Mouse (Mus musculus) gastrocnemius, postnatal 36 days (tissue): ENCODE measurements around the gene Cltb. TPM values are rescaled to one million over a fixed set of nuclear protein-coding genes. Genes with fewer than 3 reads are reported as not detected.

Source experiments
- DNase-seq, 2 experiments: peaks; one replicate each; pipeline ENCODE4 v3.0.0; 2022
- intact Hi-C: fragments of 180-260 bp; cut with DNase I; formaldehyde crosslinking; loops from one replicate; pipeline ENCODE4 v1.15.1; 2025
- microRNA-seq, 2 experiments: library from miRNA; unstranded; fragments of <30 nt; microRNA quantifications; one replicate each; pipeline ENCODE4 v1.2.0; 2021
- total RNA-seq, 2 experiments: library from RNA; stranded (reverse); gene quantifications; 2 replicates each; pipeline ENCODE4 v1.2.3; 2021

Cltb gene
- total RNA-seq, 2 experiments from 2014 or later: 132 to 139 TPM

- peak; percentile 21 to 37 for DNase-seq
These were observed 45.4 kb downstream of the Cltb start for GRCm38 (mm10) chr13:54565594-54566345.

DNA sequence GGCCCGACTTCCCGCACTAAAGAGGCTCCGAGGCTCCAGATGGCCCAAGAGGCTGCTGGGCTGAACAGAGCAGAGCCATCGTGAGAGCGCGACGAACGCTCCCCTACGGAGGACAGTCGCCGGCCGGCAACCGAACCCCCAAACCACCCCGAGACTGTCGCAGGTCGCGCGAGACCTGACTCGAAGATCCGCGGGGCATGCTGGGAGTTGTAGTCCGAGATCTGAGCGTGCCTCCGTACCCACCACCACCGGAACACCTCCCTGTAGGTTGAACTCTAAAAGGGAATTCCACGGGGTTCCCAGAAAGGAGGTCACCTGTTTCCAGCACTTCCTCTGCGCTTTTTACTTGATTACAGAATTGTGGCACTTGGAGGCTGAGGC is 46.0 kb downstream of the Cltb start, which contains the start of gene 4833439L19Rik:
4833439L19Rik (minus strand) TSS at position 235 of the 381 bp plus-strand sequence.
- intact Hi-C loops: loop anchor here (10.0 kb wide), 1 partner anchor 100 kb away; the partner anchor contains the start of gene Thoc3

More at GRCm38 (mm10) chr13:54565594-54566345, 45.4 kb downstream of the Cltb start:
- intact Hi-C loops: loop anchor here (10.0 kb wide), 1 partner anchor 101 kb away; the partner anchor contains the start of gene Thoc3

DNA sequence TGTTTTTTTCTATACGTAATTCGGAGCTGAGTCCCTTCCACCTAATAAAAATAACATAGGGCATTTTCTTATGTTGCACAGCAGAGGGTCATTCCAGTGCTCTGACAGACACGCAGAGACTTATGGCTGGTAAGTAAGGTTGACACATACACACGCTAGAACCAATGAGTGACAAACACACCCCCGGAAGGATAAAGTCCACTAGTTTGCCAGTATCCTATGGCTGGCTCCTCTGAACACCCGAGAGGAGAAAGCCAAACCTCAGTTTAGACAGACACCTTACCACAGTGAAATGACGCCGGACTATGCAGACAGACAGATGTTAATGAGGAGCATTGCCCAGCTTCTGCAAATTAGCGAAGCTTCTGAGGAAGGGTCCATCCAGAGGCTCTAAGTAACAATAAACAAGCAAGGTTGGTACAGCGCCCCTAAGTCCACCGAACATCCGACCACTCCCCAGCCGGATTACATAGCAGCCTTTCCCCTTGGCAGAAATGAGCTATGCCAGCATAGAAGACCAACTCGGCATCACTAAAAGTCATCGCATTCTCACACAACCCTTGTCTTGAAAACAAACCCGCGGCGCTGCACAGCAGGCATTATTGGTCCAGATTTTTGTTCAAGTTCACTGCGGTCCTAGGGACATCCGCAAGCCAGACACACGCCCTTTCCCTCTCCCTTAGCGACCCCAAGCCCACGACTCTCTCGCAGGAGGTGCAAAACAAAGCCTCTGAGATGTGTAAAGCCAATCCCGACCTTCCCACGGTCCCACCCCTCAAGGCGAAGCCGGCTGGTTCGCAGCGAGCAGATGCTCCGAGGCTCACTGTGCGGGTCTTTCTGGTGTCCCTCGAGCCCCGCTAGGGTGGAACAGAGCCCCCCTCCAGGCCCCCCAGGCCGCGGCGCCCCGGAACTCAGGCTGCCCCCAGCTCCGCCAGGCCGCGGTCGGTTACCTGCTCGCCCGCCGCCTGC is 46.6 kb downstream of the Cltb start:
- intact Hi-C loops: loop anchor here (10.0 kb wide), 1 partner anchor 100 kb away; the partner anchor contains the start of gene Thoc3

More for the DNA sequence above, 46.0 kb downstream of the Cltb start, which contains the start of gene 4833439L19Rik:
- peak; percentile 89 to 93 for DNase-seq

DNA sequence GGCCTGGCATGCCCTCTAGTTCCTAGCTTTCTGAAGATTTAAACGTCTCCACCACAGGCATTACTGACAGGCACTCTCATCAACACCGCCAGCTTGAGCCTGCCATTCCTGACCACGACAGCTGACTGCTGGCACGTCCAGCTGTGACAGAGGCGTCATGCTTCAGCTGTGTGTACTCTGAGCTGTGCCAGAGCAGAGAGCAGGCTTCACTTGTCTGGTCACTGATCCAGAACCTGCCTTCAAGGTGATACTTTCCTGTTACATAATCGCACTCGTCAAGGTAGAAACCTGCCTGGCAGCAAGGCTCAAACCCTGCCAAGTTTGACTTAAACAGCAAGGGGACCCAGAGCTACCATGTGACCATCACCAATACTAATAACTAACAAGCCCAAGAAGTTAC is 48.6 kb downstream of the Cltb start:
- no peak for DNase-seq
- intact Hi-C loops: loop anchor here (10.0 kb wide), 1 partner anchor 98 kb away; the partner anchor contains the start of gene Thoc3

More for the DNA sequence above, 46.6 kb downstream of the Cltb start:
- no peak for DNase-seq

- DNase-seq: no peak
- intact Hi-C loops: loop anchor here (10.0 kb wide), 1 partner anchor 96 kb away; the partner anchor contains the start of gene Thoc3
These were observed 50.5 kb downstream of the Cltb start for GRCm38 (mm10) chr13:54560608-54561007.

DNA sequence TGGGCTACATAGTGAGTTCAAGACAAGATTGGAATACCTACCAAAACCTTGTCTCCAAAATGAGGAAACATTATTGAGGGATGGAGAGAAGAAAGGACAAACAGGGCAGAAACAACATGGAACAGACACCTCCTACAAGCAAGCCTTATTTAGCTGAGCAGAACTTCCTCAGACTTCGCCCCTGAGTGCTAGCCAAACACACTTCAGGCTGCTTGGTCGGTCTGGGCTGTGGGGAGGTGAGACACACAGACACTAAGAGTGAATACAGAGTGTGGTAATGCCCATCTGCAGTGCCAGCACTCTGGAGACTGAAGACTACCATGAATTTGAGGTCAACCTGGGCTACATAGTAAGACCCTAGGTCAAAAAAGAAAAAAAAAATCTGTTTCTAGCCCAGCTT is 51.5 kb downstream of the Cltb start:
- intact Hi-C loops: loop anchor here (10.0 kb wide), 1 partner anchor 95 kb away; the partner anchor contains the start of gene Thoc3
- DNase-seq: no peak

- no peak for DNase-seq
- intact Hi-C loops: no loop called here
These were observed 53.5 kb downstream of the Cltb start for GRCm38 (mm10) chr13:54557652-54558051.

DNA sequence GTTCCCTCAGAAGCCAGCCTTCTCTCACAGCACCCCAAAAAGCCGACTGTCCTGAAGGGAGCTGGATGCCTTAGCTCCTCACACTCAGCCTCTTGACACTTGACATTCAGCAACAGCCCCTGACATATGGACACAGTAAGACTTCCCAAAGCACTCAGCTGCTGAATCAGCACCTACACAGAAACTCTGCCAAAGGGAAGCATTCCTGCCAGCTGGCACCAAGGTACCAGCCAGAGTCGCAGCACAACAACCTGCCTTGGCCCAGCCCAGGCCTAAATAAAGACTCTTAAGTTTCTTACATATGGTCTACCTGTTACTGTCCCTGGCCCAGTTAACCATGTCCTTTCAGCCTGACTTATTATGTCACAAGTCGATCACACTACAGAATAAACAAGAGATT is 54.3 kb downstream of the Cltb start:
- intact Hi-C loops: no loop called here
- peak; percentile 56 for DNase-seq

GRCm38 (mm10) chr13:54556176-54556575 is 55.0 kb downstream of the Cltb start:
- DNase-seq: no peak
- intact Hi-C loops: no loop called here

DNA sequence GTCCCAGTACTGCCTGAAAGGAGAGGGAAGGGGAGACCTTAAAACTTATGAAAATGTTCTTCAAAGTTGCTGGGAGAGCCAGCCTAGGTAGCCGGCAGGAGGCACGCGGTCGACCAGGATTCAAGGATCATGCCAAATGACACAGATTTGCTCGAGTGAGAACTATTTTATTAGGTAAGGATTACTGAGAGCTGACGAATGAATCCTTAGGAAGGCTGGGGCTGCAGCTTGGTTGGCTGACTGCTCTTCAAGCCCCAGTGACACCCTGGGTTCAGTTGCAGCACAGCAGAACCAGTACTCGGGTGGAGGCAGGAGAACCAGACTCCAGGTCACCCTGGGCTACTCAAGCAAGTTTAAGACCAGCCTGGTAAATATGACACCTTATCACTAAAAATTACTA is 63.1 kb downstream of the Cltb start:
- no peak for DNase-seq
- intact Hi-C loops: no loop called here

Small RNA genes within 50 kb of the gene (microRNA-seq; reads per million reads assigned to microRNA genes)
- 0 reads per million in 2 experiments for gene Gm24195

Other genes with a start within 250 kb of the Cltb start
- 1 to 10 TPM; 1.0 to 1.1 TPM for gene Cplx2, start 240.0 kb downstream of the Cltb start, total RNA-seq
- gene Thoc3, start 142.5 kb downstream of the Cltb start, total RNA-seq: 10 to 100 TPM; 12.9 to 13.7 TPM
- 1 to 10 TPM; 1.6 to 3.4 TPM for gene Simc1, start 107.6 kb downstream of the Cltb start, total RNA-seq
- gene 4833439L19Rik, start 45.9 kb downstream of the Cltb start, total RNA-seq: 100 to 1,000 TPM; 171 to 180 TPM
- gene Arl10, start 36.3 kb downstream of the Cltb start, total RNA-seq: 1 to 10 TPM; 2.5 to 3.0 TPM
- gene Nop16, start 21.3 kb downstream of the Cltb start, total RNA-seq: 10 to 100 TPM; 17.7 to 17.9 TPM
- gene Higd2a, start 21.1 kb downstream of the Cltb start, total RNA-seq: 100 to 1,000 TPM; 145 to 149 TPM
- gene Faf2, start 10.4 kb upstream of the Cltb start, total RNA-seq: 10 to 100 TPM; 10.5 to 13.8 TPM
- 10 to 100 TPM; 21.7 to 27.2 TPM for gene Rnf44, start 82.6 kb upstream of the Cltb start, total RNA-seq
- not detected for gene Cdhr2, start 90.1 kb upstream of the Cltb start, total RNA-seq
- gene Gprin1, start 138.5 kb upstream of the Cltb start, total RNA-seq: not detected
- gene Sncb, start 155.3 kb upstream of the Cltb start, total RNA-seq: not detected
- gene Eif4e1b, start 172.7 kb upstream of the Cltb start, total RNA-seq: not detected
- gene Tspan17, start 178.0 kb upstream of the Cltb start, total RNA-seq: 10 to 100 TPM; 16.3 to 23.4 TPM